27 mouse cellular contexts compared by ENCODE assay signal in genomic region chr16:92719725-92720124, GRCm38 (mm10).
DNase-seq lines count a peak whose midpoint lies in the region; ATAC-seq lines count a peak whose summit lies in the region.
"Had no signal": no experiment of that assay in that cellular context is flagged by ENCODE, and none has a peak within 500 bp of the region (broad histone marks: within the 10 kb centered on the region; RNA-seq: fewer than 3 reads in every experiment).

No protein-coding gene starts in this region.

- no peaks in the 10 kb centered on the region for H3K9me3 ChIP-seq in embryonic facial prominence, embryonic 12.5 days
- no peaks in the 10 kb centered on the region for H3K9me3 ChIP-seq in embryonic facial prominence, embryonic 10.5 days
- H3K9me3 ChIP-seq in embryonic facial prominence, embryonic 14.5 days (ENCODE audit: control insufficient read depth, low read length): no peaks in the 10 kb centered on the region
- no peaks in the 10 kb centered on the region for H3K9me3 ChIP-seq in limb, embryonic 15.5 days
- H3K9me3 ChIP-seq in hindbrain, embryonic 10.5 days: no peaks in the 10 kb centered on the region
- H3K9me3 ChIP-seq: forebrain, embryonic 12.5 days; forebrain, embryonic 15.5 days; heart, embryonic 12.5 days; heart, embryonic 15.5 days had no signal

- 57% methylated on average over 6 of the region's 6 CpGs for WGBS in embryonic facial prominence, embryonic 12.5 days
- 86% methylated on average over 6 of the region's 6 CpGs for WGBS in embryonic facial prominence, embryonic 10.5 days
- WGBS in embryonic facial prominence, embryonic 14.5 days: 44% methylated on average over 6 of the region's 6 CpGs
- WGBS in limb, embryonic 15.5 days: 40% methylated on average over 6 of the region's 6 CpGs
- WGBS in hindbrain, embryonic 10.5 days: 85% methylated on average over 6 of the region's 6 CpGs

- H3K36me3 ChIP-seq in embryonic facial prominence, embryonic 12.5 days: no peaks in the 10 kb centered on the region
- H3K36me3 ChIP-seq in embryonic facial prominence, embryonic 10.5 days (replicated peaks): no peaks in the 10 kb centered on the region
- H3K36me3 ChIP-seq in embryonic facial prominence, embryonic 14.5 days (ENCODE audit: control insufficient read depth, insufficient read depth, low read length): no peaks in the 10 kb centered on the region
- no peaks in the 10 kb centered on the region for H3K36me3 ChIP-seq in limb, embryonic 15.5 days
- H3K36me3 ChIP-seq in hindbrain, embryonic 10.5 days: no peaks in the 10 kb centered on the region
- H3K36me3 ChIP-seq: forebrain, embryonic 12.5 days; forebrain, embryonic 15.5 days; heart, embryonic 12.5 days; heart, embryonic 15.5 days had no signal

- peaks cover 26% of the 10 kb centered on the region for H3K4me1 ChIP-seq in embryonic facial prominence, embryonic 12.5 days
- peaks cover 34% of the 10 kb centered on the region for H3K4me1 ChIP-seq in embryonic facial prominence, embryonic 10.5 days
- peaks cover 23% of the 10 kb centered on the region for H3K4me1 ChIP-seq in embryonic facial prominence, embryonic 14.5 days (ENCODE audit: control insufficient read depth, insufficient read depth, low read length)
- peaks cover 11% of the 10 kb centered on the region for H3K4me1 ChIP-seq in limb, embryonic 15.5 days
- peaks cover 30% of the 10 kb centered on the region for H3K4me1 ChIP-seq in hindbrain, embryonic 10.5 days (replicated peaks)
- H3K4me1 ChIP-seq: heart, embryonic 15.5 days had no signal

- DNase-seq in embryonic facial prominence, embryonic 10.5 days (ENCODE audit: low spot score): no peak
- peak; percentile 18 to 48 for DNase-seq in left cerebral cortex, postnatal 14 days (ENCODE audit: low spot score in 2 of 2)
- no peak for DNase-seq in left cerebral cortex, adult 8-10 months (ENCODE audit: low spot score in 2 of 2)
- DNase-seq in embryonic facial prominence, embryonic 14.5 days (ENCODE audit: low spot score): peak; percentile 80
- DNase-seq in hindbrain, embryonic 10.5 days (ENCODE audit: low spot score): no peak
- DNase-seq: adrenal gland, adult 8-10 months; adrenal gland, postnatal 25 days; cerebellum, adult 8-10 months; cerebellum, postnatal 10 days; cerebellum, postnatal 36 days; embryo, embryonic 11 days; gastrocnemius, postnatal 25 days; heart, adult 18-20 months; heart, postnatal 10 days; heart, postnatal 36 days had no signal

- no peak overlapping the region for H3K4me2 ChIP-seq in embryonic facial prominence, embryonic 12.5 days (replicated peaks)
- H3K4me2 ChIP-seq in embryonic facial prominence, embryonic 14.5 days (ENCODE audit: low read depth, low read length): no peak overlapping the region
- H3K4me2 ChIP-seq in limb, embryonic 15.5 days: no peak overlapping the region
- H3K4me2 ChIP-seq: forebrain, embryonic 12.5 days; forebrain, embryonic 15.5 days; heart, embryonic 12.5 days; heart, embryonic 15.5 days; hindbrain, embryonic 14.5 days had no signal

- intact Hi-C loops in left cerebral cortex, postnatal 14 days (cut with DNase I): no loop called here

- peak overlapping the region; percentile 69 for H3K27ac ChIP-seq in embryonic facial prominence, embryonic 12.5 days
- no peak overlapping the region for H3K27ac ChIP-seq in embryonic facial prominence, embryonic 10.5 days (replicated peaks)
- H3K27ac ChIP-seq in embryonic facial prominence, embryonic 14.5 days (replicated peaks; ENCODE audit: low read depth, low read length): peak overlapping the region; percentile 69
- no peak overlapping the region for H3K27ac ChIP-seq in limb, embryonic 15.5 days
- no peak overlapping the region for H3K27ac ChIP-seq in hindbrain, embryonic 10.5 days
- H3K27ac ChIP-seq: forebrain, embryonic 12.5 days; forebrain, embryonic 15.5 days; heart, embryonic 15.5 days; hindbrain, embryonic 14.5 days; hindbrain, postnatal 0 days had no signal

- no peak overlapping the region for H3K9ac ChIP-seq in embryonic facial prominence, embryonic 12.5 days
- no peak overlapping the region for H3K9ac ChIP-seq in embryonic facial prominence, embryonic 14.5 days (ENCODE audit: low read depth, low read length)
- no peak overlapping the region for H3K9ac ChIP-seq in limb, embryonic 15.5 days
- H3K9ac ChIP-seq: forebrain, embryonic 12.5 days; forebrain, embryonic 15.5 days; heart, embryonic 12.5 days; heart, embryonic 15.5 days; hindbrain, embryonic 14.5 days had no signal

- H3K4me3 ChIP-seq in embryonic facial prominence, embryonic 12.5 days: no peak overlapping the region
- H3K4me3 ChIP-seq in embryonic facial prominence, embryonic 10.5 days: no peak overlapping the region
- no peak overlapping the region for H3K4me3 ChIP-seq in embryonic facial prominence, embryonic 14.5 days (ENCODE audit: low read depth, low read length)
- H3K4me3 ChIP-seq in limb, embryonic 15.5 days: no peak overlapping the region
- H3K4me3 ChIP-seq in hindbrain, embryonic 10.5 days: no peak overlapping the region
- H3K4me3 ChIP-seq: forebrain, embryonic 12.5 days; forebrain, embryonic 15.5 days; heart, embryonic 12.5 days; heart, embryonic 15.5 days had no signal

- peak; percentile 48; the same call in 1 of the 2 replicates for ATAC-seq in embryonic facial prominence, embryonic 12.5 days (ENCODE audit: insufficient number of reproducible peaks, insufficient read depth, low FRiP score, low TSS enrichment)
- ATAC-seq in embryonic facial prominence, embryonic 14.5 days (ENCODE audit: low read depth): peak; percentile 70; the same call in 1 of the 2 replicates
- peak; percentile 60; the same call in 1 of the 2 replicates for ATAC-seq in limb, embryonic 15.5 days (ENCODE audit: insufficient number of reproducible peaks, low FRiP score, low TSS enrichment, low read depth)
- ATAC-seq in megakaryocyte progenitor cell, adult 5-6 weeks (replicated peaks; ENCODE audit: poor library complexity): no peak
- ATAC-seq: activated CD4-positive, CD25-positive, alpha-beta regulatory T cell, adult 4 months; forebrain, embryonic 15.5 days; hindbrain, postnatal 0 days; inflammation-experienced regulatory T-cells, adult 6 months; intestine, embryonic 16.5 days had no signal

- peaks cover 25% of the 10 kb centered on the region for H3K27me3 ChIP-seq in embryonic facial prominence, embryonic 12.5 days
- peaks cover 50% of the 10 kb centered on the region for H3K27me3 ChIP-seq in embryonic facial prominence, embryonic 10.5 days (replicated peaks; ENCODE audit: low read depth, poor library complexity, severe bottlenecking)
- peaks cover 3% of the 10 kb centered on the region; the same call in 1 of the 2 replicates for H3K27me3 ChIP-seq in embryonic facial prominence, embryonic 14.5 days (replicated peaks; ENCODE audit: control insufficient read depth, insufficient read depth, low read length)
- H3K27me3 ChIP-seq in limb, embryonic 15.5 days: peaks cover 24% of the 10 kb centered on the region
- H3K27me3 ChIP-seq in hindbrain, embryonic 10.5 days (ENCODE audit: insufficient read depth, poor library complexity, severe bottlenecking): peaks cover 15% of the 10 kb centered on the region
- H3K27me3 ChIP-seq: forebrain, embryonic 15.5 days had no signal

Comparison
In these comparisons a context has a peak if more than half of its experiments do, and no peak if none do; other contexts are left out.
1. H3K27ac ChIP-seq: peak in embryonic facial prominence, embryonic 12.5 days (single experiment) and embryonic facial prominence, embryonic 14.5 days (single experiment); none in embryonic facial prominence, embryonic 10.5 days (single experiment), limb, embryonic 15.5 days (single experiment) and hindbrain, embryonic 10.5 days (single experiment).
2. DNase-seq: peak in left cerebral cortex, postnatal 14 days (2 of 2) and embryonic facial prominence, embryonic 14.5 days (single experiment); none in embryonic facial prominence, embryonic 10.5 days (single experiment), left cerebral cortex, adult 8-10 months (0 of 2) and hindbrain, embryonic 10.5 days (single experiment).